Mouse (Mus musculus): ENCODE results near the gene Hist3h2ba. TPM values are rescaled to one million over a fixed set of nuclear protein-coding genes. Genes with fewer than 3 reads are reported as not detected.
A peak's percentile ranks its signal among the peaks of the same experiment; 100 is the strongest.

Hist3h2ba gene
- polyA plus RNA-seq, 1 experiment from 2014 or later: 296 TPM

GRCm38 (mm10) chr11:58922420-58922819, 26.3 kb upstream of the Hist3h2ba start:
- Histone ChIP-seq H3K4me3 (no peak overlapping the region), H3K4me2 (no peak overlapping the region), H3K9ac (no peak overlapping the region), H3K4me1 (replicated peaks) (no peaks in the 10 kb centered on the region), H3K27me3 (no peaks in the 10 kb centered on the region), H3K36me3 (no peaks in the 10 kb centered on the region), H3K9me3 (no peaks in the 10 kb centered on the region), H3K27ac (replicated peaks) (no peak overlapping the region)
- no peak for ATAC-seq (ENCODE audit: low read depth)
- WGBS: 80% methylated on average over 9 of the region's 9 CpGs

GRCm38 (mm10) chr11:58926651-58927050, 22.1 kb upstream of the Hist3h2ba start:
- 94% methylated on average over 2 of the region's 3 CpGs for WGBS
- no peak overlapping the region for H3K4me2 ChIP-seq
- H3K4me1 ChIP-seq (replicated peaks): peaks cover 7% of the 10 kb centered on the region
- no peaks in the 10 kb centered on the region for H3K9me3 ChIP-seq
- ATAC-seq (ENCODE audit: low read depth): no peak
- peaks cover 11% of the 10 kb centered on the region for H3K36me3 ChIP-seq
- no peak overlapping the region for H3K27ac ChIP-seq (replicated peaks)
- no peak overlapping the region for H3K9ac ChIP-seq
- no peaks in the 10 kb centered on the region for H3K27me3 ChIP-seq
- no peak overlapping the region for H3K4me3 ChIP-seq

- Histone ChIP-seq H3K4me1 (replicated peaks) (peaks cover 7% of the 10 kb centered on the region), H3K9me3 (no peaks in the 10 kb centered on the region), H3K27me3 (no peaks in the 10 kb centered on the region), H3K27ac (replicated peaks) (no peak overlapping the region), H3K4me2 (no peak overlapping the region), H3K9ac (no peak overlapping the region), H3K36me3 (peaks cover 15% of the 10 kb centered on the region), H3K4me3 (no peak overlapping the region)
- whole genome bisulfite sequencing: 78% methylated on average over 2 of the region's 2 CpGs
- ATAC-seq (ENCODE audit: low read depth): no peak
Measured at GRCm38 (mm10) chr11:58927053-58927452, 21.7 kb upstream of the Hist3h2ba start.

- H3K27ac ChIP-seq (replicated peaks): peak overlapping the region; percentile 73
- WGBS: 39% methylated on average over 20 of the region's 20 CpGs
- H3K4me3 ChIP-seq: peak overlapping the region; percentile 10; the same call in 1 of the 2 replicates
- peak; percentile 62; the same call in 1 of the 2 replicates for ATAC-seq (ENCODE audit: low read depth)
- 0 out of 2 replicates have a peak overlapping the region, but pooled peaks have one; percentile 17 for H3K9ac ChIP-seq
- H3K36me3 ChIP-seq: peaks cover 25% of the 10 kb centered on the region
- no peaks in the 10 kb centered on the region for H3K9me3 ChIP-seq
- H3K4me1 ChIP-seq (replicated peaks): peaks cover 7% of the 10 kb centered on the region
- peak overlapping the region; percentile 35 for H3K4me2 ChIP-seq
- no peaks in the 10 kb centered on the region for H3K27me3 ChIP-seq
Measured at GRCm38 (mm10) chr11:58927790-58928651, 20.7 kb upstream of the Hist3h2ba start.

- no peak overlapping the region for H3K9ac ChIP-seq
- WGBS: 72% methylated on average over 4 of the region's 4 CpGs
- no peak for ATAC-seq (ENCODE audit: low read depth)
Measured at GRCm38 (mm10) chr11:58929055-58929454, 19.7 kb upstream of the Hist3h2ba start.

GRCm38 (mm10) chr11:58929641-58930040, 19.1 kb upstream of the Hist3h2ba start:
- H3K4me2 ChIP-seq: no peak overlapping the region
- 0 out of 2 replicates have a peak overlapping the region, but pooled peaks have one; percentile 8 for H3K9ac ChIP-seq
- no peaks in the 10 kb centered on the region for H3K9me3 ChIP-seq
- 60% methylated on average over 3 of the region's 3 CpGs for WGBS
- no peak overlapping the region for H3K4me3 ChIP-seq
- no peak for ATAC-seq (ENCODE audit: low read depth)
- H3K4me1 ChIP-seq (replicated peaks): peaks cover 7% of the 10 kb centered on the region
- H3K27ac ChIP-seq (replicated peaks): no peak overlapping the region
- peaks cover 41% of the 10 kb centered on the region for H3K36me3 ChIP-seq
- H3K27me3 ChIP-seq: no peaks in the 10 kb centered on the region

More at GRCm38 (mm10) chr11:58929055-58929454, 19.7 kb upstream of the Hist3h2ba start:
- Histone ChIP-seq H3K9me3 (no peaks in the 10 kb centered on the region), H3K27ac (replicated peaks) (no peak overlapping the region), H3K4me2 (no peak overlapping the region), H3K4me1 (replicated peaks) (peaks cover 7% of the 10 kb centered on the region), H3K27me3 (no peaks in the 10 kb centered on the region), H3K36me3 (peaks cover 35% of the 10 kb centered on the region), H3K4me3 (no peak overlapping the region)

- H3K9me3 ChIP-seq: no peaks in the 10 kb centered on the region
- 94% methylated on average over 3 of the region's 3 CpGs for WGBS
- no peak for ATAC-seq (ENCODE audit: low read depth)
Measured at GRCm38 (mm10) chr11:58930254-58930653, 18.5 kb upstream of the Hist3h2ba start.

GRCm38 (mm10) chr11:58931576-58931975, 17.1 kb upstream of the Hist3h2ba start:
- no peak overlapping the region for H3K27ac ChIP-seq (replicated peaks)
- H3K36me3 ChIP-seq: peaks cover 57% of the 10 kb centered on the region
- H3K4me2 ChIP-seq: no peak overlapping the region
- no peak overlapping the region for H3K4me3 ChIP-seq
- H3K9ac ChIP-seq: no peak overlapping the region
- no peaks in the 10 kb centered on the region for H3K9me3 ChIP-seq
- H3K27me3 ChIP-seq: no peaks in the 10 kb centered on the region
- ATAC-seq (ENCODE audit: low read depth): no peak
- H3K4me1 ChIP-seq (replicated peaks): peaks cover 18% of the 10 kb centered on the region
- 85% methylated on average over 4 of the region's 4 CpGs for WGBS

More at GRCm38 (mm10) chr11:58930254-58930653, 18.5 kb upstream of the Hist3h2ba start:
- H3K4me2 ChIP-seq: no peak overlapping the region
- no peak overlapping the region for H3K9ac ChIP-seq
- H3K36me3 ChIP-seq: peaks cover 45% of the 10 kb centered on the region
- no peak overlapping the region for H3K27ac ChIP-seq (replicated peaks)
- H3K4me1 ChIP-seq (replicated peaks): peaks cover 7% of the 10 kb centered on the region
- no peak overlapping the region for H3K4me3 ChIP-seq
- H3K27me3 ChIP-seq: no peaks in the 10 kb centered on the region

- H3K9ac ChIP-seq: peak overlapping the region; percentile 99
- peak; percentile 11 for ATAC-seq (ENCODE audit: low read depth)
Measured at GRCm38 (mm10) chr11:58937909-58938308, 10.8 kb upstream of the Hist3h2ba start.

GRCm38 (mm10) chr11:58938322-58939087, 10.2 kb upstream of the Hist3h2ba start, which contains the start of gene Rnf187:
Gene Rnf187 (minus strand): TSS chr11:58938916.
- Histone ChIP-seq H3K4me2 (peak within 1 kb of the TSS; percentile 94), H3K27ac (replicated peaks) (peak within 1 kb of the TSS; percentile 96), H3K9me3 (no peaks in the 10 kb centered on the region), H3K36me3 (peaks cover 33% of the 10 kb centered on the region), H3K9ac (peak within 1 kb of the TSS; percentile 99), H3K4me3 (peak within 1 kb of the TSS; percentile 96), H3K4me1 (replicated peaks) (peaks cover 35% of the 10 kb centered on the region), H3K27me3 (no peaks in the 10 kb centered on the region)
- under 1% methylated on average over 95 of the region's 95 CpGs for WGBS
- ATAC-seq (ENCODE audit: low read depth): peak; percentile 97

More at GRCm38 (mm10) chr11:58937909-58938308, 10.8 kb upstream of the Hist3h2ba start:
- peak overlapping the region; percentile 96 for H3K27ac ChIP-seq (replicated peaks)
- H3K36me3 ChIP-seq: peaks cover 39% of the 10 kb centered on the region
- H3K4me1 ChIP-seq (replicated peaks): peaks cover 32% of the 10 kb centered on the region
- no peaks in the 10 kb centered on the region for H3K27me3 ChIP-seq
- peak overlapping the region; percentile 94 for H3K4me2 ChIP-seq
- WGBS: under 1% methylated on average over 10 of the region's 13 CpGs
- H3K4me3 ChIP-seq: peak overlapping the region; percentile 96
- no peaks in the 10 kb centered on the region for H3K9me3 ChIP-seq

- H3K9ac ChIP-seq: peak overlapping the region; percentile 99
- peak overlapping the region; percentile 96 for H3K4me3 ChIP-seq
- no peak for ATAC-seq (ENCODE audit: low read depth)
- no peaks in the 10 kb centered on the region for H3K9me3 ChIP-seq
- peak overlapping the region; percentile 96 for H3K27ac ChIP-seq (replicated peaks)
- H3K36me3 ChIP-seq: peaks cover 28% of the 10 kb centered on the region
- H3K27me3 ChIP-seq: no peaks in the 10 kb centered on the region
- H3K4me1 ChIP-seq (replicated peaks): peaks cover 41% of the 10 kb centered on the region
- peak overlapping the region; percentile 94 for H3K4me2 ChIP-seq
- 13% methylated on average over 6 of the region's 6 CpGs for WGBS
Measured at GRCm38 (mm10) chr11:58939088-58939439, 9.7 kb upstream of the Hist3h2ba start.

- no peak for ATAC-seq (ENCODE audit: low read depth)
- Histone ChIP-seq H3K27ac (replicated peaks) (peak overlapping the region; percentile 59; the same call in 1 of the 2 replicates), H3K36me3 (no peaks in the 10 kb centered on the region), H3K4me1 (replicated peaks) (peaks cover 36% of the 10 kb centered on the region), H3K9me3 (no peaks in the 10 kb centered on the region), H3K27me3 (no peaks in the 10 kb centered on the region), H3K9ac (peak overlapping the region; percentile 41; the same call in 1 of the 2 replicates), H3K4me2 (no peak overlapping the region), H3K4me3 (no peak overlapping the region)
- 61% methylated on average over 5 of the region's 5 CpGs for WGBS
Measured at GRCm38 (mm10) chr11:58944136-58944535, 4.6 kb upstream of the Hist3h2ba start.

All from neural tube, embryonic 13.5 days (tissue).